Mouse (Mus musculus) embryo, embryonic 10 days (tissue): ENCODE data around the gene Srl.
A peak's percentile ranks its signal among the peaks of the same experiment; 100 is the strongest.
"Not testable (repeated sequence)": the region's sequence is repeated elsewhere in the genome, so short reads cannot be mapped to it uniquely, and the experiment has no call there.

Source experiments
- DNase-seq: peaks from one replicate; pipeline ENCODE4 v3.0.0-alpha.2; 2015; ENCODE audit warnings: low spot score

Srl gene

DNA sequence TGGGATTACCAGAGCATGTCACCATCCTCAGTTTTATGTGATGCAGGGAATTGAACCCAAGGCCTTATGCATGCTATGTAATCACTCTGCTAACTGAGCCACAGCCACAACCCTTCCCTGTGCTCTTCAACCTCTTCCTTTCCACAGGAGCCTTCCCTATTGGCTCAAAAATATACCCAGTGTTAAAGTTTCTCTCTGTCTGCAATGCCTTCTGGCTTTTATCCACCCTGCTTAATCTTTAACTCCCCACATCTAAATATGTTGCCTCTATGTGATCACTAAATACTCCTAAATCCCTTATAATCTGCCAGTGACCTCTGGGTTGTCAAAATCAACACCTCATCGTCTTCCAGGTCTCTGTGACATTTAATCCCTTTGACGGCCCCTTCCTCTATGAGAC lies 23.7 kb downstream of the Srl start:
- no peak for DNase-seq

DNA sequence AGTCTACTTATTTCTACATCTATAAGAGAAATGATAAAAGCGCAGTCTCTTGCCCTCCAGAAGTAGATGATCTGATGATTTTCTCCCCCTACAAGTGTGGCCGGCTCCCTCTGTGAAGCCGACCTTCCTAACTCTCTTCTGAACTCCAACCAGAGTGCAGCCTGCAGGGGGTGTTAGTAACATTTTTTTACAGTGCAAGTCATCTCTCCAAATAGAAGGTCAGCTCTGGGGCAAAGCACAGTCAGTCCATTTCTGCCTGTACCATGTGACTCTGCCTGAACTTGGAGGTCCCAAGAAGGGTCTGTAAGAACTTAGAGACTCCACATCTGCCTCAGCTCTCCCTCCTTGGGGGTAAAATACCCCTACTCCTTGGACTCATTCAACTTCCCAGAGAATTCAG lies 27.2 kb downstream of the Srl start:
- no peak for DNase-seq

DNA sequence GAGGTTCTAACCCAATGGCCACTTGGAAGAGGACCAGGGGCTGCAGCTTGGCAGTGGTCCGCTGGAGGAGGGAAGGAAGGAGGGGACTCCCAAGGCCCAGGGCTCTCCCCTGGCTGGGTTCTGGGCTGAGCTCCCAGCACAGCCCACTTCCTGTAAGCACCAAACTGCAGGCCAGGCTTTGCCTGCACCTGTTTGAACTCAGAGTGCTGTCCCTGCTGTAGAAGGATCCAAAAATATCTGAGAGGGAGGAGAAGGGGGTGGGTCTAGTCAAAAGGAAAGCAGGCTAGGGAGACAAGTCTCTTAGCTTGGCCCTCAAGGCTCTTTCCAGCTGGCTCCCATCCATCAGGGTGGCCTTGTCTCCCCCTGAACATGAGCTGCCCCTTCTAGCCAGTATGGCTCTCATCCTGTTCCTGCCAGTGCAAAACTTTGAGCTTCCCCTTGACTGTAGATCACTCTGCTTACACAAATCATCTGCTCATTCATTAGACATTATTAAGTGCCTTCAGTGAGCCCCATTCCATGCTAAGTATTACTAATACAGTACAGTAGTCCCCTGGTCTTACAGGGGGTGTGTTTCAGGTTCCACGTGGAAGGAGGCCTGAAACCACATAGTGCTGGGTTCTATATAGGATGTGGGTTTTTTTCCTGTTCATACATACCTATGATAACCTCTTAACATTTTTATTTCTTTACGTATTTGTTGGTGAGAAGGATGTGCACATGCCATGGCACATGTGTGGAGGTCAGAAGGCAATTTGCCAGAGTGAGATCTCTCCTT lies 28.8 kb downstream of the Srl start:
- no peak for DNase-seq

DNA sequence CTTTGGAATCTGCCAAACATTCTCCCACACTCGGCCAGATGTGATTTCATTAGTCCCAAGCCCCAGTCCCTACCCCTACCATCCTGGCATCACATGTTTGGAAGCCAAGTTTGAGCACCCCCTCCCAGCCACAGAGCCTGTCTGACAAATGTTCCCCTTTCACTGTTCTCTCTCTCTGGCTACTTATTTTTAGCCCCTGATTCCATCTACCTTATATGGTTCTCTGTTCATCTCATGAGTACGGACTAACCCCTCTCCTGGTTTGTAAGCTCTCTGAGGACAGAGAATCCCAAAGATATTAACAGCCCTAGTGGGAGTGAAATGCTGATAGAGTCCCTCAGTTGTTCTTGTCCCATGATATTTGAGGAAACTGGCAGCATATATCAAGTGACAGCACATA lies 30.2 kb downstream of the Srl start:
- no peak for DNase-seq

DNA sequence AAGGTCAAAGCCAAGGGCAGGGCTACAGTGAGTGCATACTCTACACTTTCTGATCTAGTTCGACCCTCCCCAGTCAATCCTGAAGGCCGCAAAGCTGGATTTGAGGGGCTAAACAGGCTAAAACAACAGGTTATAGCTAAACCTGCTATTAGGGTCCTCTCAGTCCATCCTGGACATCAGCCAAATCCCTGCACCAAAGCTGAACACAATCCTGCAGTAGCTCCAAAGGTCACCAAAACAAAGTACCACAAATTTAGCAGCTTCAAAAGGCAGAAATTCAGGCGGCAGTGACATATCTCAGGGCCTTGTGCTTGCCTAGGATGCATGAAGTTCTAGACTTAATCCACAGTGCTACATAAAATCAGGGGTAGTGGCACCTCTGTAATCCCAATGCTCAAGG lies 35.4 kb downstream of the Srl start:
- no peak for DNase-seq

DNA sequence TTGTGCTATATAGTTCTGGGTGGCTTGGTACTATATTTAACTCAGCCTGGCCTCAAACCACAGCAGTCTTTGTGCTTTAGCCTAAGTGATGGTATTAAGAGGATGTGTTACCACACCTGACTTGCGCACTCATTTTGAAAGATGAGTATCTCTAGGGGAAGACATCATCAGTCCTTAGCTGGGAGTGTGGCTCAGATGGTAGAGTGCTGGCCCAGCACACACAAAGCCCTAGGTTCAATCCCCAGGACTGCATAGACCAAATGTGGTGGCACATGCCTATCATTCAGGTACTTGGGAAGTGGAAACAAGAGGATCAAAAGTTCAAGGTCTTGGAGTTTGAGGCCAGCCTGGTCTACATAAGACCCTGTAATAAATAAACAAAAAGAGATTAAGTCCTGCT lies 38.1 kb downstream of the Srl start:
- DNase-seq: no peak

DNA sequence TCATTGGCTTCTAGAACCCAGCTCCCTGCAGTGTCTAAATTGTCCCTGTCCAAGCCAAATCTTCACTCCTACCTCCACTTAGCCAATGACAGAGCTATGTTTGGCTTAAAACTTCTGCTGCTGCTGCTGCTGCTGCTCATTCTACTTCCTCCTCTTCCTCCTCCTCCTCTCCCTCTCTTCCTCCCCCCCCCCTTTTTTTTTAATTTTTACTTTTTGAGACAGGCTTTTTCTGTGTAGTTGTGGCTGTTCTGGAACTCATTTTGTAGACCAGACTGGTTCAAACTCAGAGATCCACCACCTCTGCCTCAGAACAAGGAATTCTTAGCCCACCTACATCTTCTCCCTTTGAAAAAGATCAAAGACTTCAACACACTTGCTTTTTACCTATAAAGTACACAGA lies 39.0 kb downstream of the Srl start:
- DNase-seq: no peak

DNA sequence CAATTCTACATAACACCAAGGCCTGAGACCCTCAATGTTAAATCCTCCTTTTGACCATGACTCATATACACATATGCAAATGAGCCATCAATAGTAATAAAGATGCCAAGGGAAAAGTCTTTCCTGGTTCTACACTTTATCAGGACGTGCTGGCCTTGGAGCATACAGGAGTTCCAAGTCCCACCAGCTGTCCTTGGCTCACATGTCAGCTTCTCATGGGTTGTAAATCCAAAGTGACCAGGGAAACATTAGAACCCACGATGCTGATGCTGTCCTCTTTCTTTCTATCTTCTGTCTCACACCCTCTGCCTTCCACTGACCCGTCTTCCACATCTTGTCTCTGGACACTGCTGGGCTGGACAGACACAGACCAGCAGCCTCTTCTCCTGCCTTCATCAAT lies 39.9 kb downstream of the Srl start:
- no peak for DNase-seq

DNA sequence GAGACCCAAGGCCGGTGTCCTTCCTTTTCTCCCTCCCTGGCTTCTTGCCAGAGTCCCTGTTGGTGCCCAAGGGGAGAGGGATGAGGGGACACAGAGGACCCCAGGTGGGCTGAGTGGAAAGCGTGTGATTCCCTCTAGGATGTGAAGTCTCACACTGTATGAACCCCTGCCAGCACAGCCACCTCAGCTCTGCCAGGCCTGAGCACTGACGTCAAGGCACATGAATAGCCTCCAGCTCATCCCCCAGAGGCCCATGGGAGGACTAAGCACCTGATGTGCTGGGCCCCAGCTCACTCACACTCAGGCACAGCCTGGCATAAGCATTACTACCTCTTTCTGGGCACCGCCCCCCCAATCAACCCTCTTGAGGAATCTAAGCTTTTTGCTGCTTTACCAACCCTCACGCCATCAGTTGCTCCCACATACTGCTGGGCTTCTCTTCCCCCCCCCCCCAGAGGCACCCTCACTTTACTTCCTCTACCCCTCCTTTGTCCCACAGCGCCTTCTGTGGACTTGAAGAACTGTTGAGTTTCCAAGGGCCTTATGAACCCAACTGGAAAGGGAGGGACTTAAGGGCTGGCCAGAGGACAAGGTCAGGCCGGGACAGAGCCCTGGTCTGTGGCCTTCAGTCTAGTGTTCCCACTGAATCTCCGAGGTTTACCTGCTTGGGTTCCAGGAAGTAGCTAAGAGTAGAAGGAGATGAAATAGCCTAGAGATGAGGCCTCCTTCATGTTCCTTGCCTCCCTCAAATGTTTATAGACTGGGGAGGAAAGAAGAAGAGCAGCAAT lies 40.8 kb downstream of the Srl start:
- no peak for DNase-seq

DNA sequence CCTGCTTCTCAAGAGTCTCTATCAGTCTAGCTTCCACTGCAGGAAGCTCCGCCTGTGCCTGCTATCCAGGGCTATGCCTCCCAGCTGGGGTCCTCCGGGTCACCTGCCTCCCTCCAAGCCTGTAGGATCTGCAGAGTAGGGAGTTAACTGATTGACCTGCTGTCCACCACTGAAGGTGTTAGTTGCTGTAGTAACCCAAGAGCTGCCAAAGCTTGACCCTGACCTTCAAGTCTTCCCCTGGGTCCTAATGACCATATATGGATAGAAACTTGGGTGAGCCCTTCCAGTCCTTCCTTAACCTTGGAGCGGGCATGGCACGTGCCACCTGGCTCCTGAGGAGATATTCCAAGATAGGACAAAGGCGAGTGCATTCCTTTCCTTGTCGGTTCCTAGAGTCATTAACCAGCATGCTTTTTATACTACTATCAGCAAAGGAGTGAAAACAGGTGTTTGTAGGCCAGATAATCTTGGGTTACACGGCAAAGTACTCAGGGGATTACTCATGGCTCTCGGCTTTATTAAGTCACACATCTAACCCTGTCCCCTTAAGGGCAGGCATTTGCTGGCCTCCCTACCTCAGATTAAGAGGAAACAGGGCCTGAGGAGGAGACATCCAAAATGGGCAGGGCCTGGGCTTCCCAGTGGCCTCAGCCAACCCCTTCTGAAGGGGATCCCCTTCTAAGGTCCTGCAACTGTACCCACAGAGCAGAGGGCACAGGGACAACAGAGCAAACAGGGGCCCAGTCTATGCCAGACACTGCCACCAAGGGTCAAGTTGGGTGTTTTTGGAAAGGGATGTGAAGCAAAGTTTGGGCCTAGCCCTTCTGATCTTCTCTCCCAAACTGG lies 43.6 kb downstream of the Srl start:
- DNase-seq: no peak

DNA sequence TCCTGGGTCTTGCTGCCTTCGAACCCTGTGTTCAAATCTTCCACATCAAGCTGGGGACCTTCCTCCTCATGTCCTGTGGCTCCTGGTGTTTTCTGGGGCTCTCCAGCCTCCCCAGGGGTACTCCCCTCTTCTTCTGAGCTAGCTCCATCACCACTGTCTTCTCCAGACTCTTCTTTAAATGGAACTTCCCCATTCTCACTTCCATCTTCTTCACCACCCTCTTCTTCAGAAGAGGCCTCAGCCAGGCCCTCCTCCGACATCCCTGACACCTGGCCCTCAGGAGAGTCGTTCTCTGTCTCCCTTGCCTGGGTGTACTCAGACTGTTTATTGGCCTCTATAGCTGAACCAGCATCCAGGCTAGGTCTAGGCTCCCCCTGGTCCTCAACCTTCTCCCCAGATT lies 45.1 kb downstream of the Srl start:
- no peak for DNase-seq

DNA sequence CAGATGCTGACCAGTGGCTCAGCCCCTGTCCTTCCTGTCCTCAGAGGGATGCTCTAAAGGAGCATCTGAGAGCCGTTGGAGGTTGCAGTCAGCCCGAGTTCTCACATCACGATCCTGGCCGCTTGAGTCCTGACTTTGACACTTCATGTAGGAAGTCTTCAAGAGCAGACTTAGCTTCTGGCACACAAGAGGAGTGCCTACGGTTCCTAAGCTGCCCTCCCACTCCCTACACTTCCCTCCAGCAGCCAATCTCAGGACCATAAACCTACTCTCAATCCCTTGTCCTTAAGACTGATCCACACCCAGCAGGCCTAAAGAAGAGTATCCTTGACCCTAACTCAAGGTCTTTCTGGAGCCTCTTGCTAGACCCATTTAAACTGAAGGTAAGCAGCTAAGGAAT lies 45.8 kb downstream of the Srl start:
- no peak for DNase-seq

DNA sequence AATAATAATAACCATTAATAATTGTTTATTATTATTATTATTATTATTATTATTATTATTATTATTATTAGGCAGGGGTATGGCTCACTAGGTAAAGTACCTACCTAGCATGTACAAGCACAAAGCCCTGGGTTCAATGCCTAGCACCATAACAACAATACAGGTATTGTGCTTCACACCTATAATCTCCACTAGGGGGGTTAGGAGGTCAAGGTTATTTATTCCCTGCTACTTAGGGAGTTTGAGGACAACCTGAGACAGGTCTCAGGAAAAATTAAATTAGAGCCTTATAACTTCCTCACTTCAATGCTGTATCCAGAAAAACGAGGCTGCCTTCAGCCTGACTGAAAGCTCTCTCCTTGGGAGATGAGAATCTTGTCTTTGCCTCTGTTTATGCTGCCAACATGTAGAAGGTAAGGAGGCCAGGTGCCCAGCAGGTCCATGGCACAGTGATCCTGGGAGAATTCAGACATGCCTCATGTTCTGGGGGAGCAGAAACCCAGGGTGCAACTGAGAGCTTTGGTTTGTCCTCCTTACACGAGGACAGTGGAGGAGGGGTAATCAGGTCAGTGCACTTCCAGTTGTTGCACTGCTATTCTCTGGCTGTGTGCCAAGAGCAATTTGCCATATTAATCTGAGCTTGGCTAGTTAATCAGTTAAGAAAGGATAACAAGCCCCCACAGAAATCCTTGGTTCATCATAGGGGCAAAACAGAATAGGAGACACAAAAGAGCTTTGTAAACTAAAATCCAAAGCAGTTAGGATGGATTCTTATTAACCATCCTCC lies 48.6 kb downstream of the Srl start:
- DNase-seq: no peak

DNA sequence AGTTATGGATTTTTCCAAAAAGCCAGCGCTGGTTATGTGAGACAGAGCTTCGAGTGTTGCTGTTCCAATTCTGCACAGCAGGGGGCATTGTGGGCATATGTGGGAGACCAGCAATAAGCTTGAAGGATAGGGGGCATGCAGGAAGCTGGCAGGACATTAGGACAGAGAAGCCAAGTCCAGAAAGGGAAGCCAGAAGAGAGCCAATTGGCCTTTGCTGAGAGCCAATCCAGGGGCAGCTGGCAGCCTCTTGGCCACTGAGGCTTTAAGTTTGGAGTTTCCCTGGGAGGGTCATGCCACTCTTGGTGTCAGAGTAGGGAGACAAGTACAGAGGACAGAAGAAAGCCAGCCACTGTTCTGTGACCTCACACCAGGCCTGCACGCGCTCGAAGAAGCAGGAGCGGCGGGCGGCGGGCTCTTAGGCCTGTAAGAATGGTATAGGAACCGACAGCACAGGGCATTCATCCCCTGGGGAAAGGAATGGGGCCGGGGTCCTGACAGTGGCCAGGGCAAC lies 52.4 kb downstream of the Srl start:
- peak; percentile 89 for DNase-seq

DNA sequence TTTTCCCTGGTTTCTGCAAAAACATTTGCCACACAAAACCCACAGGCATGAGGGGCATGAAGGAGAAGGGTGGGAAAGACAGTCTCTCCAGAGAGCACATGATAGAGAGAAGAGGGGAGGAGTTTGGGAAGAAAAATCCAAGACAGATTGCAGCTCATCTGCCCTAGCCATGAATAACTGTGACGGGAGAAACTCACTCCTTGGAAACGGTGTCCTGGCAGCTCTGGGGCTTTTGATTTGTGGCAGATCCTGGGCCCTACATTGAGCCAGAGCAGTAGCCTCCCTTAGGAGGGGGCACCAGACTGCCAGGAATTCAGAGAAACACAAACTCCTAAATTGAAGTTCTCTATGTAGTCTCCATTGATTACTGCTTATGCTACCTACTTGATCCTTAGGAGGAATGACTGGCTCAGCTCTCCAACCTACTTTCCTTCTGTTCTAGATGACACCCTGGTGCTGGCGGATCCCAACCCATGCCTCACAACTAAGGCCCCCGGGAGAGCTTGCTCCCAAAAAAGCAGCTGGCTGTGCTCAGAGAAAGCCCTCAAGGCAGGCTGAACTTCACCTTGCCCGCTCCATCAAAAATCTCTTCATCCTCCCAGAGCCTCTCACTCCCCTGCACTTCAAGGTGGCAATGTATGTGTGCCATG lies 60.9 kb downstream of the Srl start:
- no peak for DNase-seq

DNA sequence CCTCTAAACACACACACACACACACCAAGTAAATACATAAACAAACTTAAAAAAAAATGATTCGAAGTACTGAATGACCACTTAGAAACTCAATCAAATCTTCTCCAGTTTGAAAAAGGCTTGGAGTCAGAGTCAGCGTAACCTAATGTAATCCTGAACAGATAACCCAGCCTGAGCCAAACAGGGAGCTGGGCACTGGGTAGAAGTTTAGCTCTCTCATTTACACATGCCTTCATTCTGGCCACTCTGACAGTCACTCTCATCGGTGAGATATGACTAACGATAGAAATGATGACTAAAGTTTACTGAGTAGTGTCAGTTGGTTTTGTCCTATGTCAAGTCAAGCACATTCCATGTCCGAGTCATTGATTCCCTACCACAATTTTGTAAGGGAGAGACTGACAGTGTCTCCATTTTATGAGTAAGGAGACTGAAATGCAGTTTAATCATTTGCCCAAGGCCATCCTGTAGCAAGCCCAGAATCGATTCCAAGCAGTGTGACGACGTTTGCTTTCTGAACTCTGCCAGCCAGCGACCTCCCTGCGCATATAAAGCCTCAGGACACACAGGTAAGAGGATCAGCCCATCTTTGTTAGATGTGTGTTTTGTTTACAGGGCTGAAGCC lies 63.9 kb downstream of the Srl start:
- no peak for DNase-seq

DNA sequence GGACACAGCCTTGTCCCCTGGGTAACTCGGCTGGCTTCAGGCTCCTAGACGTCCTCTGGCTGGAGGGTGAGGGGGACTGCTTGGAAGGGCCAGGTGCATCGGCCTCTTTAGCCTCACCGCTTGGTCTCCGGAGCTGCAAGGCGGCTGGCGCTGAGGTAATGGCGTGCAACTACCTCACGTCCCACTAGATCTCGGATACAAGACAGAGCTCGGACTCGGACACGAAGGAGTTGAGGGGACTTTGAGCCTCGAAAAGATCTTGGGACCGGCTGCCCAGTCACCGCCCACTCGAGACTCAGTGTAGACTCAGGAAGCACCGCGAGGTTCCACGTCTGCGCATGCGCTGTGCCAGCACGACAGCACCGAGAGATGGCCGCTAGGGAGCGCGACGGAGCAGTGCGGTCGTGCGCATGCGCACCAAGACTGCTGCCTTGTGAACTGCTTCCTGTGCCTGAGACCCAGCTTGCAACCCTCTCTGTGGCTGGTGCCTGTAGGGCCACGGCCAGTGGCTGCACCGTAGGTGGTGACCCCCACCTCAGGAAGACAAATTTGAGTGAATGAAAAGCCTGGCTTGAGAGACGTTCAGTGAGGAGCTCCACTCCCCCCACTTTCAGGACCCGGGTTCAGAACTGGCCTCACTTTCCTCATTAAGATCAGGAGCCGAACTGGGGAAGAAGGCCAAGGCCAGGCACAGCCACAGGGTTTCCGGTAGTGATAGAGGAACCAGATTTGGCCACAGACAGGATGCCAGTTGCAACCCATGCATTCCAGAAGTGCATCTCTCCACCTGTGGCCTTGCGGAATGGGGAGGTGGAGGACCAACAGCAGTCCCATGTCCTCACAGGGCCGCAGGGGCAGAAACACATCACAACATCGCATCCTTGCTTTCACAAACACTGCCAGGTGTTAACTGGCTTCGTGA lies 66.5 kb downstream of the Srl start:
- DNase-seq: peak; percentile 98

DNA sequence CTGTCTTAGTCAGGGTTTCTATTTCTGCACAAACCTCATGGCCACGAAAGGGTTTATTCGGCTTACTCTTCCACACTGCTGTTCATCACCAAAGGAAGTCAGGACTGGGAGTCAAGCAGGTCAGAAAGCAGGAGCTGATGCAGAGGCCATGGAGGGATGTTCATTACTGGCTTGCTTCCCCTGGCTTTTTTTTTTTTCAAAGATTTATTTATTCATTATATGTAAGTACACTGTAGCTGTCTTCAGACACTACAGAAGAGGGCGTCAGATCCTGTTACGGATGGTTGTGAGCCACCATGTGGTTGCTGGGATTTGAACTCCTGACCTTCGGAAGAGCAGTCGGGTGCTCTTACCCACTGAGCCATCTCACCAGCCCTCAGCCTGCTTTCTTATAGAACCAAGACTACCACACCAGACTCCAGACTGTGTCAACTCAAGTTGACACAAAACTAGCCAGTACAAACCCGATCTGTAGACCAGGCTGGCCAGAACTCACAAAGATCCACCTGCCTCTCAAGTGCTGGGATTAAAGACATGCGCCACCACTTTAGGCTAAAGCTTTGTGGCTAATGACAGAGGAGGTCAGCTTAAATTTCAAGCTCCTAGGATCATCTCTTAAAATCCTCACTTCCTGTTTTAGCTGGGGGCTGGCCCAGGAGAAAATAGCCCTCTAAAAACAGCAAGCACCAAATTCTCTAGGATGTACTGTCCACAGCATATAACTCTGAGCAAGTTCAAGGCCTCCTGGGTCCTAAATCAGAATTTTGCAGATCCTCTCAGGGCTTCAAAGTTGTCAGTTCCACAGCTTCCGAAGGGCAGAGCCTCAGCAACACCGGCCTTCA lies 67.4 kb downstream of the Srl start:
- DNase-seq: not testable (repeated sequence)

DNA sequence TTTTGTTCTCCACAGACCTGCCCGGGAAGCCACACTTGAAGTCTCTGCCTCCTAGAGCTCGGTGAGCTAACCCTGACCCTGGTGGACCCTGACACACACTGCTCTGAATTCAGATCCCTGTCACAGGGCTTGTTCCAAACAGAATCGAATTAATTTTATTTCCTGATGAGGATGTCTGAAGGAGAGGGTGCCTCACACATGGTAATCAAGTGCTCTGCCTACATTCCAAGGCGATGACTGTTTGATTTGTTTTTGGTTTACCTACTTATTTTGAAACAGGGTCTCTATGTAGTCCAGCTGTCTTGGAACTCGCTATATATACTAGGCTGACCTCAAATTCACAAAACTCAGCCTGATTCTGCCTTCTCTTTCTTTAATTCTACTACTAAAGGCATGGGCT lies 68.4 kb downstream of the Srl start:
- DNase-seq: no peak
